Mouse (Mus musculus): Measurements from ENCODE around the gene Gm525.

GRCm38 (mm10) chr11:89098083-89098835 is 24.6 kb downstream of the Gm525 start:
- TF ChIP-seq POLR2A (IDR thresholded peaks at IDR 0.05; ENCODE audit: borderline replicate concordance, extremely low read depth, insufficient read depth, insufficient read length, poor library complexity, severe bottlenecking) (no peak), CTCF (IDR thresholded peaks at IDR 0.05; ENCODE audit: borderline replicate concordance, extremely low read depth, insufficient read depth, insufficient read length) (no peak)
